Mouse (Mus musculus) kidney, adult 11 months (tissue): ENCODE data around the gene Sec24c.

Experiments used
- DNase-seq: peaks from one replicate; pipeline ENCODE4 v3.0.0; 2022

The Sec24c gene

GRCm38 (mm10) chr14:20735892-20736390 is 61.8 kb downstream of the Sec24c start:
- peak; percentile 27 for DNase-seq

- DNase-seq: peak; percentile 75
Observed at GRCm38 (mm10) chr14:20737306-20737705, 63.2 kb downstream of the Sec24c start.

- DNase-seq: no peak
Observed at GRCm38 (mm10) chr14:20738511-20738910, 64.4 kb downstream of the Sec24c start.

GRCm38 (mm10) chr14:20741301-20741700 is 67.2 kb downstream of the Sec24c start:
- DNase-seq: no peak

- no peak for DNase-seq
Observed at GRCm38 (mm10) chr14:20743614-20744013, 69.5 kb downstream of the Sec24c start.
